Mouse (Mus musculus): ENCODE data around the gene H2afx.

Gene H2afx

GRCm38 (mm10) chr9:44378153-44378730 lies 43.7 kb downstream of the H2afx start:
- DNase-seq (ENCODE audit: low read depth, low spot score) = no peak

GRCm38 (mm10) chr9:44379054-44379834 lies 44.8 kb downstream of the H2afx start, which contains the start of gene Hyou1:
Gene Hyou1 (plus strand): TSS chr9:44379490.
- peak; percentile 98 for DNase-seq (ENCODE audit: low read depth, low spot score)

- peak; percentile 43 for DNase-seq (ENCODE audit: low read depth, low spot score)
Observed at GRCm38 (mm10) chr9:44379862-44380261, 45.4 kb downstream of the H2afx start.

- DNase-seq (ENCODE audit: low read depth, low spot score) = no peak
Observed at GRCm38 (mm10) chr9:44384596-44384995, 50.1 kb downstream of the H2afx start.

Data from mesoderm, embryonic 11.5 days (tissue).